Mouse (Mus musculus) pancreas, adult 10 weeks (tissue): ENCODE measurements around the gene Otulin. TPM values are rescaled to one million over a fixed set of nuclear protein-coding genes. Genes with fewer than 3 reads are reported as not detected.

Experiments
- polyA plus RNA-seq: library from polyadenylated mRNA; stranded (reverse); fragments of 350-450 nt; fragmentation: Illumina TruSeq; extraction: RNeasy Lipid Tissue Mini Kit (QIAGEN cat#74804); gene quantifications from one replicate; pipeline ENCODE4 v1.2.3, GENCODE M21; 2015; ENCODE audit warnings: low read depth, low replicate concordance; ENCODE audit not compliant: insufficient read depth

The Otulin gene
- polyA plus RNA-seq, result 7.3 TPM

GRCm38 (mm10) chr15:27630601-27631383, at the start of gene Otulin:
Gene Otulin, minus strand, starts transcription at chr15:27630693.

Other genes with a start within 250 kb of the Otulin start
- 8.3 TPM for gene Ank, start 164.0 kb downstream of the Otulin start, polyA plus RNA-seq
- 0.74 TPM for gene Otulinl, start 50.9 kb upstream of the Otulin start, polyA plus RNA-seq